Mouse (Mus musculus): ENCODE results near the gene Ncstn. TPM values are rescaled to one million over a fixed set of nuclear protein-coding genes. Genes with fewer than 3 reads are reported as not detected.

The Ncstn gene
- polyA plus RNA-seq, 1 experiment from 2014 or later: 129 TPM

DNA sequence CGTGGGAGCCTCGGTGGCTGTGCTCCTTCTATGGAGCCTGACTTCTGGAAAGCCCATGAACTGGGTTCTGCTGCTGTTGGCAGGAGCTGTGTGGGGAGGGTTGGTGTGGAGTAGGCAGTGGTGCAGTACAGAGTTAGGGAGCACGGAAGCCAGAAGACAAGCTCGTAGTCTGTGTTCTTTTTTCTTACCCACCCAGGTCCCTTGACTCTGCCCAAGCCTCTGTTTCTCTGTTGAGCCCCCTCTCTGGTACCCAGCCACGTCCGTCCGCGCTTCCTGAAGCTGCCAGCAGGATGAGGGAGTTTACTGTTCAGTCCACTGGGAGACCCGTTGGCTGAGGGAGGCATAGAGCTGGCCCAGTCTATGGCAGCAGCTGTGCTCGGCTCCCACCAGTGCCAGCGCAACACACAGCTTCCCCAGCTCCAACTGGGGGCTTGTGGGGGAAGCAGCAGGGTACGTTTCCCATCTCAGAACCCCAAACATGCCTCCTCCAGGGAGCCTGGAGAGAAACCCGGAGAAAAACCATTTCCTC is 17.9 kb downstream of the Ncstn start:
- no peak for DNase-seq (ENCODE audit: low spot score)
- no peak for ATAC-seq (replicated peaks; ENCODE audit: low FRiP score, low read depth)

DNA sequence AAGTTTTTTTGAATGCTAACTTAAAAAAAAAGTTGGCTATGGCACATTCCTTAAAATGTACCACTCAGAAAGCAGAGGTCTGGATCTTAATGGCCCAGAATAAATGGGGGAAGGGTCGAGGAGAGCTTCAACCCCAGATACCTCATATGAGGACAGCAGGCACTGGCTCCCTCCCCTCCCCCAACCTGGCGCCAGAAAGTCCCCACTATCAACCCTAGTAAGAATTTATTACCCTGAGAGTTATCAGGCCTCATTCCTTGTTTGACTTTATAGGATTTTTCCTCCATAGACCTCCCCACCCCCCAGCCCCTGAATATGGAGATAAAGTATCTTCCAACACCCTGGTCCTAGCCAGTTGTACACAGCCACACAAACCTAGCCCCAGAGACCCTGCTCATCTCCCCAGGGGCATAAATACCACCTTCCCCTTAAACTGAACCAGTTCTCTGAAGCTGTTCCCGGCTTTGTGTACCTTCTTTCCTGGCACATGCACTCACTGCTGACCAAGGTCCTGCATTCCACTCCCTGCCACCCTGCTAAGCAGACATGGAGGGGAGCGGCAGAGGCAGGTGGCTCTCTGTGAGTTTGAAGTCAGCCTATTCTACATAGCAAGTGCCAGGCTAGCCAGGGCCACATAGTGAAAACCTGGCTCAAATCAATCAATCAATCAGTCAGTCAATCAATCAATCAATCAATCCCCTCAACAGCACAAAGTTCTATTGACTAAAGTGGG is 19.1 kb downstream of the Ncstn start:
- Histone ChIP-seq H3K4me2 (ENCODE audit: low read length) (no peak overlapping the region), H3K4me3 (replicated peaks; ENCODE audit: low read depth, low read length) (no peak overlapping the region), H3K9me3 (replicated peaks; ENCODE audit: low read length) (no peaks in the 10 kb centered on the region), H3K36me3 (ENCODE audit: insufficient read depth, low read length) (peaks cover 38% of the 10 kb centered on the region), H3K4me1 (replicated peaks; ENCODE audit: insufficient read depth, low read length) (no peaks in the 10 kb centered on the region), H3K9ac (ENCODE audit: low read depth, low read length) (no peak overlapping the region), H3K27ac (no peak overlapping the region), H3K27me3 (ENCODE audit: insufficient read depth, low read length) (no peaks in the 10 kb centered on the region)
- TF ChIP-seq CTCF (IDR thresholded peaks at IDR 0.05; ENCODE audit: low read depth): no peak
- no peak for ATAC-seq (replicated peaks; ENCODE audit: low FRiP score, low read depth)
- 33% methylated on average over 4 of the region's 4 CpGs for WGBS
- no peak for DNase-seq (ENCODE audit: low spot score)

More for the DNA sequence above, 17.9 kb downstream of the Ncstn start:
- Histone ChIP-seq H3K36me3 (ENCODE audit: insufficient read depth, low read length) (peaks cover 50% of the 10 kb centered on the region), H3K4me2 (ENCODE audit: low read length) (no peak overlapping the region), H3K4me1 (replicated peaks; ENCODE audit: insufficient read depth, low read length) (no peaks in the 10 kb centered on the region), H3K27me3 (ENCODE audit: insufficient read depth, low read length) (no peaks in the 10 kb centered on the region), H3K9ac (ENCODE audit: low read depth, low read length) (no peak overlapping the region), H3K9me3 (replicated peaks; ENCODE audit: low read length) (no peaks in the 10 kb centered on the region), H3K27ac (no peak overlapping the region), H3K4me3 (replicated peaks; ENCODE audit: low read depth, low read length) (no peak overlapping the region)
- peak; percentile 2; the same call in 1 of the 2 replicates for TF ChIP-seq CTCF (IDR thresholded peaks at IDR 0.05; ENCODE audit: low read depth)
- 68% methylated on average over 13 of the region's 13 CpGs for WGBS

DNA sequence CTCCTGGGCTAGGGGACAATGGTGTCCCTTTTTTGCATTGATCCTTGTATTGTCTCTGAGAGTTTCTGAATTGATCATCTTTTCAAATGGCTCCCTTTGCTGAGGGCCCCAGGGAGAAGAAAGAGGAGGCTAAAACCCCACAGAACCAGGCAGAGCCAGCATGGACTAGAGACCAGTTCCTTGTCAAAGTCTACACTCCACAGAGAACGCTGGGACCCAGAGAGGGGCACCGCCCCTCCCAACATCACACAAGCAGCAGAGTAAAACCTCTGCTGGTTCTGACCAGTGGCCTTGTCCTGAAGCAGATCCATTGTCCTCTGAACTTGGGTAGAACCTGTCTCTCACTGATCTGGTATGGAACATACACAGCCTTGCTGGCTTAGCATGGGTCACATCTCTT is 20.5 kb downstream of the Ncstn start:
- no peak for ATAC-seq (replicated peaks; ENCODE audit: low FRiP score, low read depth)
- Histone ChIP-seq H3K9ac (ENCODE audit: low read depth, low read length) (no peak overlapping the region), H3K27ac (no peak overlapping the region), H3K9me3 (replicated peaks; ENCODE audit: low read length) (no peaks in the 10 kb centered on the region), H3K36me3 (ENCODE audit: insufficient read depth, low read length) (peaks cover 24% of the 10 kb centered on the region), H3K27me3 (ENCODE audit: insufficient read depth, low read length) (no peaks in the 10 kb centered on the region), H3K4me1 (replicated peaks; ENCODE audit: insufficient read depth, low read length) (no peaks in the 10 kb centered on the region), H3K4me3 (replicated peaks; ENCODE audit: low read depth, low read length) (no peak overlapping the region), H3K4me2 (ENCODE audit: low read length) (no peak overlapping the region)
- 95% methylated on average over 2 of the region's 2 CpGs for WGBS
- no peak for DNase-seq (ENCODE audit: low spot score)
- no peak for TF ChIP-seq CTCF (IDR thresholded peaks at IDR 0.05; ENCODE audit: low read depth)

DNA sequence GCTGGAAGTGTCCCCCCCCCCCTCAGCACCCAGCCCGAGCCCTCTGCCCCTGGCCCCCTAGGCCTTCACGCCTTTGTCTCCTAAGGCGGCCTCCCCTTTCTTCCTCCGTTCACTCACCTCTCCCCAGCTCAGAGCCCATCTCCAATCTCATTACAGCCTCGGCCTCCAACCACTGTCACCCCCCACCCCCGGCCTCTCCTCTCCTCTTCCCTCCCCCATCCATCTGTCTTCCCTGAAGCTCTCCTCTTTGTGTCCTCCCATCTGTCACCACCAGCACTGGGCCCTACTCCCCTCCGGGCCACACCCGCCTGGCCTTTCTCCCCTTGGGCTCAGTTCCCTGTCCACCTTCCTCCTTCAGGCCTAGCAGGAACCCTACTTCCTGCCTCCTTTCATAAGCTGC is 21.4 kb downstream of the Ncstn start:
- Histone ChIP-seq H3K4me3 (replicated peaks; ENCODE audit: low read depth, low read length) (no peak overlapping the region), H3K27me3 (ENCODE audit: insufficient read depth, low read length) (no peaks in the 10 kb centered on the region), H3K9me3 (replicated peaks; ENCODE audit: low read length) (no peaks in the 10 kb centered on the region), H3K27ac (no peak overlapping the region), H3K9ac (ENCODE audit: low read depth, low read length) (no peak overlapping the region), H3K4me2 (ENCODE audit: low read length) (no peak overlapping the region), H3K4me1 (replicated peaks; ENCODE audit: insufficient read depth, low read length) (no peaks in the 10 kb centered on the region), H3K36me3 (ENCODE audit: insufficient read depth, low read length) (peaks cover 15% of the 10 kb centered on the region)
- no peak for TF ChIP-seq CTCF (IDR thresholded peaks at IDR 0.05; ENCODE audit: low read depth)
- ATAC-seq (replicated peaks; ENCODE audit: low FRiP score, low read depth) (no peak), DNase-seq (ENCODE audit: low spot score) (no peak)
- 25% methylated on average over 8 of the region's 8 CpGs for WGBS

DNA sequence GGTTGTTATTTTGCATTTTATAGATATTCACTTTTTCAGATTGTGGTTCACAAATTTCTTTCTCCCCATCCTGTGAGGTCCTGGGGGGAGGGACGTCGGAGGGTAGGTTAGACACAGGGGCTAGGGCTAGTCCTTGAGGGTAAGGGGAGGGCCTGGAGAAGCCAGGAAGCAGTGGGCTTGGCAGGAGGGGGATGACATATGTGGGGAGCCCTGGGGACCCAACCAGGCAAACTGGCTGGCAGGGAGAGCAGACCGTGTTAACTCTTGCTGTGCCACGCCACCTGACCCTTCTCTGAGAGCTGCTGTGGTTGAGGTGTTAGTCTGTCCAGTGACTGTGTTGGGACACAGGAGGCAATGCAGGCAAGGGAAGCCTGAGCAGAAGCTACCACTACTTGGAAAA is 21.9 kb downstream of the Ncstn start:
- 58% methylated on average over 4 of the region's 4 CpGs for WGBS
- H3K4me1 ChIP-seq (replicated peaks; ENCODE audit: insufficient read depth, low read length): no peaks in the 10 kb centered on the region
- TF ChIP-seq CTCF (IDR thresholded peaks at IDR 0.05; ENCODE audit: low read depth): no peak
- ATAC-seq (replicated peaks; ENCODE audit: low FRiP score, low read depth) (no peak), DNase-seq (ENCODE audit: low spot score) (no peak)
- H3K4me3 ChIP-seq (replicated peaks; ENCODE audit: low read depth, low read length): no peak overlapping the region
- H3K36me3 ChIP-seq (ENCODE audit: insufficient read depth, low read length): peaks cover 11% of the 10 kb centered on the region
- H3K27ac ChIP-seq: no peak overlapping the region
- no peaks in the 10 kb centered on the region for H3K9me3 ChIP-seq (replicated peaks; ENCODE audit: low read length)
- H3K27me3 ChIP-seq (ENCODE audit: insufficient read depth, low read length): no peaks in the 10 kb centered on the region
- H3K9ac ChIP-seq (ENCODE audit: low read depth, low read length): no peak overlapping the region
- no peak overlapping the region for H3K4me2 ChIP-seq (ENCODE audit: low read length)

DNA sequence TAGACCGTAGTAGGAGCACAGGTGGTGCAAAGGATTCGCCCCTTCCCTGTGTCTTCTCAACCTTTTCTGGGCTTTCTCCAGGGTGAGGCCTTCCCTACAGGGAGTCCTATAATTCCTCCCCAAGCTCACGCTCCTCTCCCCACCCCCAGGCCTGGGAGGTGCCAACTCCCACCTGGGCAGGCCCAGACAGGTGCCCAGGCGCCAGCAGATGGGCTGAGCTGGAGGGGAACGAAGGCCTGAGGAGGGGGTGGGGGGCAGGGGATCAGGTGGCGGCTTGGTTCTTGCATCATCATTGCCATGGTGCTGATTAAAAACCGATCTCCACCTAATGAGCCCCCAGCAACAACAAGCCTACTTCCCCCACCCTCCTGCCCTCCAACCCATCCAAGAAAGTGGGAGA is 23.7 kb downstream of the Ncstn start:
- 71% methylated on average over 7 of the region's 7 CpGs for WGBS
- H3K9me3 ChIP-seq (replicated peaks; ENCODE audit: low read length): no peaks in the 10 kb centered on the region
- no peak overlapping the region for H3K4me3 ChIP-seq (replicated peaks; ENCODE audit: low read depth, low read length)
- H3K4me1 ChIP-seq (replicated peaks; ENCODE audit: insufficient read depth, low read length): peaks cover 3% of the 10 kb centered on the region; the same call in 1 of the 2 replicates
- DNase-seq (ENCODE audit: low spot score) (no peak), ATAC-seq (replicated peaks; ENCODE audit: low FRiP score, low read depth) (no peak)
- no peak overlapping the region for H3K4me2 ChIP-seq (ENCODE audit: low read length)
- TF ChIP-seq CTCF (IDR thresholded peaks at IDR 0.05; ENCODE audit: low read depth): no peak
- no peak overlapping the region for H3K9ac ChIP-seq (ENCODE audit: low read depth, low read length)
- H3K27me3 ChIP-seq (ENCODE audit: insufficient read depth, low read length): 0 out of 2 replicates have a peak, but pooled peaks cover 4% of the 10 kb centered on the region
- no peaks in the 10 kb centered on the region for H3K36me3 ChIP-seq (ENCODE audit: insufficient read depth, low read length)
- no peak overlapping the region for H3K27ac ChIP-seq

Measured in kidney, postnatal 0 days (tissue).